Mouse (Mus musculus) brain, embryonic 14.5 days (tissue): Measurements from ENCODE around the gene Slc8b1. TPM values are rescaled to one million over a fixed set of nuclear protein-coding genes. Genes with fewer than 3 reads are reported as not detected.
A peak's percentile ranks its signal among the peaks of the same experiment; 100 is the strongest.

Experiments used
- DNase-seq: peaks from one replicate; pipeline ENCODE4 v3.0.0-alpha.2; 2011; ENCODE audit warnings: low read depth
- CTCF ChIP-seq: fragments of 200-500 bp; IDR thresholded peaks from 2 replicates; pipeline ENCODE4 v1.5.1; 2012; ENCODE audit warnings: inconsistent platforms, mild to moderate bottlenecking, moderate library complexity, borderline replicate concordance; ENCODE audit not compliant: insufficient read depth, insufficient read length; ENCODE audit errors: extremely low read depth
- POLR2A ChIP-seq: fragments of 200-500 bp; IDR thresholded peaks from 2 replicates; pipeline ENCODE4 v1.6.1; 2012; ENCODE audit warnings: mild to moderate bottlenecking, inconsistent platforms, borderline replicate concordance; ENCODE audit not compliant: poor library complexity, insufficient read depth, insufficient read length, severe bottlenecking; ENCODE audit errors: extremely low read depth
- polyA plus RNA-seq: library from polyadenylated mRNA; depleted of rRNA; stranded (reverse); fragments of >200 nt; gene quantifications from 2 replicates; pipeline ENCODE4 v1.2.3, GENCODE M21; 2012

The Slc8b1 gene
- polyA plus RNA-seq, 1 experiment = 3.5 TPM

DNA sequence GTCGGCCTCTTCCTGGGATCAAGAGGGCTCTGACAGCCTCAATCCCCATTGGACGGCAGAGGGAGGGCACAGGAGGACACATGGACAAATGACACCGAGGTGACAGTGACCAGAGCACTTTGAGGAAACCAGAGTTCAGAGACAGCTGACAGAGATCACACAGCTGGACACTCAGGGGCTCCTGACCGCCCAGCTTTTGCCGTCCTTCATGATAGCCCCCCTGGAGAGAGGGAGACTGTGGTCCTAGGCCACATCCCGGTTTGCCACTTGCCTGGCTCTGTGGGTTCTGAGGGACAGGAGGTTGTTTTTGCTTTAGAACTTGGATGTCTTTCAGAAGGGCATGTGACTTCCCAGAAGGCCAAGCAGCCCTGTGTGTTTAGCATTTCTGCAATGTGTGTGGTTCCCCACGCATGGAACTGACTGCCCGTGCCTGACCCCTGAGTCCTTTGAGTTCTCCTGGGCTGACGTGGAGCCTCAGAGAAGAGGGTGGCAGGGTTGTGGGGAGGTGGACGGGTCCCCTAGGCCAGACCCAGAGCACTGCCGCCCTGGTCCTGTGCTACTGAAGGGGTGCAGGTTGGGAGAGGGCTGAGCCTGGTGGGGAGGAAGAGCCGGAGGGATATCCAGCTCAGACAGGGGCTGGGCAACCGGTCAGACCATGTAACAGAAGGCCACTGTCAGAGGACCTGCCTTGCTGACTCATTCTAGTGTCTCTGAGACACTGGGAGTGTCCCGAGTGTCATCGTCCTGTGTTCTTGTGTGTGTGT, 5.4 kb downstream of the Slc8b1 start:
- DNase-seq = no peak
- TF ChIP-seq POLR2A = no peak
- no peak for TF ChIP-seq CTCF

DNA sequence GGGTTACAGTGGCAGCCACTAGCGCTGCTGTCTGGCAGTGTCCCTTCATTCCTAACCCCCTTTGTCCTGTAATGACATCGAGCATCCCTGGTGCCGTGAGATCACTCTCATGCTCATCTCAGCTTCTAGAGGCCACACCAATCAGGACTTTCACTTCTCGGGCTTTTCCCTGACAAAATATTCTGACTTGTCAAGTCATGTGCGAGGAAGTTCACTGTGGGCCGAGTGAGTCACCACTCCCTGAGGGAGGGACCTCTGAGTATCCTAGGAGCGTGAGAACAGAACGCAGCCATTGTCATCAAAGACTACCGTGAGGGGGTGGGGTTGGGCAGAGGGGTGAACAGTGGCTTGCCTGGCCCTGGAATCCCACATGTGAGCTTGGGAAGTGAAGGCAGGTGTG, 6.6 kb downstream of the Slc8b1 start:
- TF ChIP-seq CTCF = no peak
- TF ChIP-seq POLR2A = no peak
- no peak for DNase-seq

DNA sequence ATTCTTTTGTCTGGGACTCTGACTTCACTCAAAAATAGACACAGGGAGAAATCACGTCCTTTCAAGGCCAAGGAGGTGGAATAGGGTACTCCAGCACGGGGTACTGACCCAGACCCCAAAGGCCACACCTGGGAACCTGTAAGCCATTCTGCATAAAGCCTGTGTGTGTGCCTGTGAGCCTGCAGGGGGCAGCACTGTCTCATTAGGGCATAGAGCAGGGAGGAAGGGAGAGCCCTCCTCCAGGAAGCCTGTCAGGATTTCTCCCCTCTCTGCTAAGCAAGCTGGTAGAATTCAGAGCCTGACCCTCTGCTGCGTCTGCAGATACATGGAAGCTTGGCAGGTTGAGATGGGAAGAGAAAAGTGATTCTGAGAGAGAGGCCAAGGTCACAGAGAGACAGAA, 11.7 kb downstream of the Slc8b1 start:
- DNase-seq = no peak
- no peak for TF ChIP-seq POLR2A
- TF ChIP-seq CTCF = peak; percentile 41; the same call in 1 of the 2 replicates

DNA sequence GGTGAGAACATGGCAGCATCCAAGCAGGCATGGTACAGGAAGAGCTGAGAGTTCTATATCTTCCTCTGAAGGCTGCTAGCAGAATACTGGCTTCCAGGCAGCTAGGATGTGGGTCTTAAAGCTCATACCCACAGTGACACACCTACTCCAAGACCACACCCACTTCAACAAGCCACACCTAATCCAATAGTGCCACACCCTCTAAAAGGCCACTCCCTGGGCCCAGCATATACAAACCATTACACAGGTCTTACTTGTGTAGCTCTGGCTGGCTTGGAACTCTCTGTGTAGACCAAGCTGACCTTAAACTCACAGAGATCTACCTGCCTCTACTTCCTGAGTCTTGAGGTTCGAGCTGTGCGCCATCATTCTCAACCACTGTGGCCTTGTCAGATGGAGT, 13.8 kb downstream of the Slc8b1 start:
- TF ChIP-seq CTCF (no peak), POLR2A (no peak)
- no peak for DNase-seq

DNA sequence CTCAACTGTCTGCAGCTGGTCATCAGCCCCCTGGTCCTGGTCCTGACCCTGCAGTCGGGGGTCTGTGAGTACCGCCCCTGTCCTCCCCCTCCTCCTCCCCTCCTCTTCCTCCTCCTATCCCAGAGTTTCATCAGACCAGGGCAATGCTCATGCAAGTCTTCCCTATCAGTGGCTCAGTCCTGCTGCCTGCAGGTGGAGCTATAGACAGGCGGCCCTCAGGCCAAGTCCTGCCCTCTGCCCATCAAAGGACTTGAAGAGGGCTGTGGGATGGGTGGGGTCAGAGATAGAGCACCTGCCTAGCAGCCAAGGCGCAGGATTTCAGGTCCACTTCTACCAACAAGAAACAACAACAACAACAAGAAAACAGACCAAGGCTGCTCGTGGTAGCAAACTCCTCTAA, 14.8 kb downstream of the Slc8b1 start:
- TF ChIP-seq CTCF (peak; percentile 39; the same call in 1 of the 2 replicates), POLR2A (no peak)
- no peak for DNase-seq

GRCm38 (mm10) chr5:120526311-120526710, 15.3 kb downstream of the Slc8b1 start:
- no peak for DNase-seq

GRCm38 (mm10) chr5:120527296-120527964, 16.5 kb downstream of the Slc8b1 start:
- no peak for TF ChIP-seq POLR2A
- DNase-seq = no peak

More at GRCm38 (mm10) chr5:120526311-120526710, 15.3 kb downstream of the Slc8b1 start:
- TF ChIP-seq POLR2A = no peak

DNA sequence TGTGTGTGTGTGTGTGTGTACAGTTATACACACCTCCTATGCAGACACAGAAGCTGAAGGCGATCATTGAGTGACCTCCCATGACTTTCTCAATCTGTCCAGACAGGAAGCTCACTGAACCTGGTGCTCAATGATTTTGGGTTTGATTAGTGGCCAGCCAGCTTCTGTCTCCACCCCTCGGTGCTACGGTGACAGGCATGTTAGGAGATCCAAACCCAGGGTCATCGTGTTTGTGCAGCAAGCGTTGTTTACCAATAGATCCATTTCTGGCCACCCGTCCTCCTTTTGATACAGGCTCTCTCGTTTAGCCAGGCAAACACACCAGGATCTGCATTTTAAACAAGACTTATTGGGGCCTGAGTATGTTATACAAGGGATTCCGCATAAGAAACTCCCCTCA, 20.7 kb downstream of the Slc8b1 start:
- no peak for DNase-seq
- TF ChIP-seq POLR2A (no peak), CTCF (no peak)

GRCm38 (mm10) chr5:120534071-120534685, 23.2 kb downstream of the Slc8b1 start:
- DNase-seq = peak; percentile 59

DNA sequence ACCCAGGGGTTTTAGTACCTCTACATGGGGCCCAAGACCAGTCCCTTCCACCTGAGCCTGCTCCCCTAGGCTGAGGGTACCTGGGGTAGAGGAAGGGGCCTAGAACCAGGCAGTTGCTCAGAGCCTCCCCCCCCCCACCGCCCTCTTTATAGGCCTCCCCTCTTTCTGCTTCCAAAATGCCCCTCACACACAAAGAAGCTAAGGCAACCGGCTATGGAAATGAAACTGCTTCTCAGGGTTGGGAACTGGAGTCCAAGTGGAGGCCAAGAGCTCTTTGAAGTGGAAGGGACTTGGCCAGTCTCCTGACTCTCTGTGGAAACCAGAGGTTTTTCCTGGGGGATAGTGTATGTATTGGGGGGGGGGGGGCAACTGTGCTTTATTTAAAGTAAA, 23.7 kb downstream of the Slc8b1 start:
- DNase-seq = peak; percentile 81
- no peak for TF ChIP-seq CTCF
- no peak for TF ChIP-seq POLR2A

More at GRCm38 (mm10) chr5:120534071-120534685, 23.2 kb downstream of the Slc8b1 start:
- no peak for TF ChIP-seq POLR2A
- no peak for TF ChIP-seq CTCF

DNA sequence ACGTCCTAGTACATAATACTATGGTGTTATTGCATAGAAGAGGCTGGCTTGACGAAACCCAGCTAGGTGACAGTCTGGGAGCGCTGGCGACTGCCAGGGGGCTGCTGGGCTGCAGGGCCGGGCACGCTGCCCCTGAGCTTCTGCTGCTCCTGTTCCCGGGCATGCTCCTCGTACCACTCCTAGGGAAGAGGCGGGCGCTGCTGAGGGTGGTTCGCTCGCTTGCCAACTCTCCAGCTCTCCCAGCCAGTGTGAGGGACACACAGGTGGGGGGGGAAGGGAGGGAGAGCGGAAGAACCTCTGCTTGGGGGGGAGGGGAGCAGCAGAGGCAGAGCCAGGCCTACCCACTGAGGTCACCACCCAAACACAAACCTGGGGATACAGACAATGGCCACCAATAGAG, 25.1 kb downstream of the Slc8b1 start:
- DNase-seq = peak; percentile 69
- TF ChIP-seq POLR2A (no peak), CTCF (no peak)
